Mouse (Mus musculus): ENCODE results near the gene Poglut1. TPM values are rescaled to one million over a fixed set of nuclear protein-coding genes. Genes with fewer than 3 reads are reported as not detected.
"Not testable (repeated sequence)": the region's sequence is repeated elsewhere in the genome, so short reads cannot be mapped to it uniquely, and the experiment has no call there.

Gene Poglut1
- polyA plus RNA-seq, 1 experiment from 2014 or later = 16.0 TPM

- Histone ChIP-seq H3K9ac (ENCODE audit: low read length) (peak overlapping the region; percentile 23), H3K27ac (replicated peaks) (no peak overlapping the region), H3K4me2 (replicated peaks; ENCODE audit: low read depth) (peak overlapping the region; percentile 56), H3K27me3 (ENCODE audit: control insufficient read depth, insufficient read depth, low read length) (no peaks in the 10 kb centered on the region), H3K4me3 (ENCODE audit: low read depth, low read length) (peak overlapping the region; percentile 25), H3K9me3 (ENCODE audit: control insufficient read depth, low read length) (no peaks in the 10 kb centered on the region), H3K36me3 (ENCODE audit: control insufficient read depth, insufficient read depth, low read length) (no peaks in the 10 kb centered on the region), H3K4me1 (replicated peaks; ENCODE audit: control insufficient read depth, insufficient read depth) (no peaks in the 10 kb centered on the region)
- TF ChIP-seq CTCF (IDR thresholded peaks at IDR 0.05; ENCODE audit: low read depth) = peak; percentile 72
- no peak for TF ChIP-seq EP300 (optimal IDR thresholded peaks at IDR 0.05)
- 23% methylated on average over 32 of the region's 32 CpGs for WGBS
- peak; percentile 54 for ATAC-seq (ENCODE audit: low FRiP score, low TSS enrichment)
- peak; percentile 43 for DNase-seq (ENCODE audit: low spot score)
Observed at GRCm38 (mm10) chr16:38482780-38483562, 67.1 kb downstream of the Poglut1 start.

- TF ChIP-seq CTCF (IDR thresholded peaks at IDR 0.05; ENCODE audit: low read depth) (no peak), EP300 (optimal IDR thresholded peaks at IDR 0.05) (no peak)
- Histone ChIP-seq H3K9ac (ENCODE audit: low read length) (no peak overlapping the region), H3K4me3 (ENCODE audit: low read depth, low read length) (no peak overlapping the region), H3K27ac (replicated peaks) (no peak overlapping the region), H3K9me3 (ENCODE audit: control insufficient read depth, low read length) (no peaks in the 10 kb centered on the region), H3K4me2 (replicated peaks; ENCODE audit: low read depth) (no peak overlapping the region), H3K36me3 (ENCODE audit: control insufficient read depth, insufficient read depth, low read length) (no peaks in the 10 kb centered on the region), H3K27me3 (ENCODE audit: control insufficient read depth, insufficient read depth, low read length) (no peaks in the 10 kb centered on the region), H3K4me1 (replicated peaks; ENCODE audit: control insufficient read depth, insufficient read depth) (no peaks in the 10 kb centered on the region)
- ATAC-seq (ENCODE audit: low FRiP score, low TSS enrichment) = no peak
- DNase-seq (ENCODE audit: low spot score) = no peak
- WGBS = 63% methylated on average over 4 of the region's 4 CpGs
Observed at GRCm38 (mm10) chr16:38481327-38481726, 68.7 kb downstream of the Poglut1 start.

GRCm38 (mm10) chr16:38478296-38478695 lies 71.8 kb downstream of the Poglut1 start:
- ATAC-seq (ENCODE audit: low FRiP score, low TSS enrichment) (no peak), DNase-seq (ENCODE audit: low spot score) (no peak)
- no peaks in the 10 kb centered on the region for H3K9me3 ChIP-seq (ENCODE audit: control insufficient read depth, low read length)
- H3K36me3 ChIP-seq (ENCODE audit: control insufficient read depth, insufficient read depth, low read length) = no peaks in the 10 kb centered on the region
- no peaks in the 10 kb centered on the region for H3K27me3 ChIP-seq (ENCODE audit: control insufficient read depth, insufficient read depth, low read length)
- H3K27ac ChIP-seq (replicated peaks) = no peak overlapping the region
- 88% methylated on average over 3 of the region's 3 CpGs for WGBS
- no peak overlapping the region for H3K4me2 ChIP-seq (replicated peaks; ENCODE audit: low read depth)
- no peak overlapping the region for H3K4me3 ChIP-seq (ENCODE audit: low read depth, low read length)
- no peak overlapping the region for H3K9ac ChIP-seq (ENCODE audit: low read length)
- H3K4me1 ChIP-seq (replicated peaks; ENCODE audit: control insufficient read depth, insufficient read depth) = no peaks in the 10 kb centered on the region
- no peak for TF ChIP-seq CTCF (IDR thresholded peaks at IDR 0.05; ENCODE audit: low read depth)
- TF ChIP-seq EP300 (optimal IDR thresholded peaks at IDR 0.05) = no peak

GRCm38 (mm10) chr16:38477241-38477608 lies 72.8 kb downstream of the Poglut1 start:
- not testable (repeated sequence) for H3K27me3 ChIP-seq (ENCODE audit: control insufficient read depth, insufficient read depth, low read length); H3K9me3 ChIP-seq (ENCODE audit: control insufficient read depth, low read length); H3K36me3 ChIP-seq (ENCODE audit: control insufficient read depth, insufficient read depth, low read length); H3K9ac ChIP-seq (ENCODE audit: low read length); H3K4me1 ChIP-seq (replicated peaks; ENCODE audit: control insufficient read depth, insufficient read depth); DNase-seq (ENCODE audit: low spot score); ATAC-seq (ENCODE audit: low FRiP score, low TSS enrichment); H3K27ac ChIP-seq (replicated peaks)
- Histone ChIP-seq H3K4me3 (ENCODE audit: low read depth, low read length) (peak overlapping the region; percentile 37), H3K4me2 (replicated peaks; ENCODE audit: low read depth) (peak overlapping the region; percentile 61)
- WGBS = 35% methylated on average over 14 of the region's 14 CpGs

- no peaks in the 10 kb centered on the region for H3K9me3 ChIP-seq (ENCODE audit: control insufficient read depth, low read length)
- H3K9ac ChIP-seq (ENCODE audit: low read length) = peak overlapping the region; percentile 43
- H3K4me3 ChIP-seq (ENCODE audit: low read depth, low read length) = peak overlapping the region; percentile 37
- WGBS = 7% methylated on average over 34 of the region's 34 CpGs
- no peaks in the 10 kb centered on the region for H3K36me3 ChIP-seq (ENCODE audit: control insufficient read depth, insufficient read depth, low read length)
- ATAC-seq (ENCODE audit: low FRiP score, low TSS enrichment) (peak; percentile 61; the same call in 1 of the 2 replicates), DNase-seq (ENCODE audit: low spot score) (peak; percentile 28)
- H3K4me2 ChIP-seq (replicated peaks; ENCODE audit: low read depth) = peak overlapping the region; percentile 61
- no peak overlapping the region for H3K27ac ChIP-seq (replicated peaks)
- no peaks in the 10 kb centered on the region for H3K27me3 ChIP-seq (ENCODE audit: control insufficient read depth, insufficient read depth, low read length)
- no peaks in the 10 kb centered on the region for H3K4me1 ChIP-seq (replicated peaks; ENCODE audit: control insufficient read depth, insufficient read depth)
- TF ChIP-seq CTCF (IDR thresholded peaks at IDR 0.05; ENCODE audit: low read depth) = no peak
- no peak for TF ChIP-seq EP300 (optimal IDR thresholded peaks at IDR 0.05)
Observed at GRCm38 (mm10) chr16:38476312-38477240, 73.5 kb downstream of the Poglut1 start.
